Mouse (Mus musculus): ENCODE measurements at regions not wholly inside any gene's neighbourhood (a gene's known extent, or its start where the extent isn't known, plus 50 kb on each side); places are given as distances from the start of the nearest gene placed in this dataset.

DNA sequence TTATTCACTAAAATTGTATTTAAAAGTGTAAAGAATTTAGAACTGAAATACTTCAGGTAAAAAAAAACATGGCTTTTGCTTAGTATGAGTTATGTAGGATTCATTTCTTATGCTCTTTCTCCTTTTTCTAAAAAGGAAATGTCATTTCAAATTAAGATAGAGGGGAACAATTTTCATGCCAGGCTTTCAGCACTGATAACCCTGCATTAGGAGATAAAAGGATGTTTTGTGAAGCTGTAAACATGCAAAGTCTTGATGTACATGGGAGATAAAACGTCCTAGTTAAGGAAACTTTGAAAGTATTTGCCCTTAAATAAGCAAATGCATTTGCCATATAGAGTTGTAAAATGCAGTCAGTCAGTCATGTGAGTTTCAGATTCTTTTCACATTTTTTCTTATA lies 1923.7 kb downstream of the Hace1 start:
- Histone ChIP-seq H3K4me2 (ENCODE audit: low read depth, low read length) (no peak overlapping the region), H3K9ac (ENCODE audit: low read depth, low read length) (no peak overlapping the region), H3K36me3 (ENCODE audit: control insufficient read depth, insufficient read depth, low read length) (no peaks in the 10 kb centered on the region), H3K9me3 (ENCODE audit: control insufficient read depth, low read length) (no peaks in the 10 kb centered on the region), H3K4me3 (ENCODE audit: low read depth, low read length) (no peak overlapping the region), H3K27me3 (replicated peaks; ENCODE audit: control insufficient read depth, insufficient read depth, low read length) (no peaks in the 10 kb centered on the region), H3K4me1 (ENCODE audit: control insufficient read depth, insufficient read depth, low read length) (no peaks in the 10 kb centered on the region), H3K27ac (replicated peaks; ENCODE audit: low read depth, low read length) (no peak overlapping the region)
- ATAC-seq (ENCODE audit: low read depth) (no peak), DNase-seq (ENCODE audit: low spot score) (no peak)
- 16% methylated on average over 1 of the region's 1 CpGs for WGBS

DNA sequence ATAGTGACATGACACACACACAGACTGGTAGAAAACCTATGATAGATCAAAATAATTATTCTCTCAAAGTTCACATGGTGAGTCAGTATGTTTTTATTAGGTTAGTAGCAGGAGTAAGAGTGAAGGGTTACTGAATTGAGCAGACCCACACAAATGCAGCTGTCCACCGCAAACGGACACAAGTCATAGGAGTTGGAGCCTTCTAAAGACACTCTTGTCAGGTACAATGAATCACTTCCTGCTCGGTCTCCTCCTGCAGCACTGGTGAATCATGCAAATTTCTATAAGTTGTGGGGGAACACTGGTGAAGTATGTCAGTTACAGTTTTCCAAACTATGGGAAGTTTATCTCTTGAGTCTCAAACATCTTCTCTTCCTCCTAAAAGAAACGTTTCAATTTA lies 1931.6 kb downstream of the Hace1 start:
- H3K9ac ChIP-seq (ENCODE audit: low read depth, low read length) = no peak overlapping the region
- no peaks in the 10 kb centered on the region for H3K36me3 ChIP-seq (ENCODE audit: control insufficient read depth, insufficient read depth, low read length)
- no peaks in the 10 kb centered on the region for H3K27me3 ChIP-seq (replicated peaks; ENCODE audit: control insufficient read depth, insufficient read depth, low read length)
- H3K4me2 ChIP-seq (ENCODE audit: low read depth, low read length) = no peak overlapping the region
- no peak overlapping the region for H3K27ac ChIP-seq (replicated peaks; ENCODE audit: low read depth, low read length)
- no peaks in the 10 kb centered on the region for H3K4me1 ChIP-seq (ENCODE audit: control insufficient read depth, insufficient read depth, low read length)
- WGBS = 90% methylated on average over 4 of the region's 4 CpGs
- no peak for DNase-seq (ENCODE audit: low spot score)
- H3K9me3 ChIP-seq (ENCODE audit: control insufficient read depth, low read length) = no peaks in the 10 kb centered on the region
- no peak overlapping the region for H3K4me3 ChIP-seq (ENCODE audit: low read depth, low read length)
- ATAC-seq (ENCODE audit: low read depth) = no peak

DNA sequence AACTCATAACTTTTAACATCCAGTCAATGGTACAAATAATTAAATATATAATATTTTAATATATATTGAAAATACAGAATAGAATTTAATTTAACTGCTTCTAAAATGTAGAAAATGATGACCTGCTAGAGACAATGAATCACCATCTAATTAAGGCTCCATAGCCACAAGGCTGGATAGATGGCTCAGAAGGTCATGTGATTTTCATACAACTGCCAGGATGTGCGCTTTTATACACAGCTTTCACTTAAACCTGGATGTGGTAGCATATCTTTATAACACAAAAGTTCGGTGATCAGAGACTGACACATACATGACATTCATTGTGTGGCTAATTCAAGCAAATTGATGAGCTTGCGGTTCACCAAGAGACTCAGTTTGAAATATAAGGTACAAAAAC lies 1932.2 kb downstream of the Hace1 start:
- no peak overlapping the region for H3K4me2 ChIP-seq (ENCODE audit: low read depth, low read length)
- DNase-seq (ENCODE audit: low spot score) (no peak), ATAC-seq (ENCODE audit: low read depth) (no peak)
- no peaks in the 10 kb centered on the region for H3K4me1 ChIP-seq (ENCODE audit: control insufficient read depth, insufficient read depth, low read length)
- no peaks in the 10 kb centered on the region for H3K27me3 ChIP-seq (replicated peaks; ENCODE audit: control insufficient read depth, insufficient read depth, low read length)
- 86% methylated on average over 3 of the region's 3 CpGs for WGBS
- H3K9me3 ChIP-seq (ENCODE audit: control insufficient read depth, low read length) = no peaks in the 10 kb centered on the region
- H3K27ac ChIP-seq (replicated peaks; ENCODE audit: low read depth, low read length) = no peak overlapping the region
- no peak overlapping the region for H3K4me3 ChIP-seq (ENCODE audit: low read depth, low read length)
- H3K36me3 ChIP-seq (ENCODE audit: control insufficient read depth, insufficient read depth, low read length) = no peaks in the 10 kb centered on the region
- no peak overlapping the region for H3K9ac ChIP-seq (ENCODE audit: low read depth, low read length)

DNA sequence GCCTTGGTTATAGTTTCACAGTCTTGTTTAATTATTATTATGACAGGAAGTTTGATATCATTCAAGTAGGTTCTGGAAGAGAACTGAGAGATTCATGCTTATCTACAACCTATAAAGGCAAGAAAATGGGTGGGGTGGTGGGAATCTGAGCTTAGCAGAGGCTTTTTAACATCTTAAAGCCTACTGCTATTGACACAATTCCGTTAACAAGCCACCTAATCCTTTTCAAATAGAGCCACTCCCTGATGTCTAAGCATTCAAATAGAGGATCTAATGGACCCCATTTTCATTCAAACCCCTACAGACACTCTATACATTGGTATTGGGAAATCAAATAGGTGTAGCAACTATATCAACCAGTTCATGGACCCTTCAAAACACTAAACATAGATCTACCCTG lies 1940.2 kb downstream of the Hace1 start:
- Histone ChIP-seq H3K9me3 (ENCODE audit: control insufficient read depth, low read length) (no peaks in the 10 kb centered on the region), H3K9ac (ENCODE audit: low read depth, low read length) (no peak overlapping the region), H3K4me1 (ENCODE audit: control insufficient read depth, insufficient read depth, low read length) (no peaks in the 10 kb centered on the region), H3K4me3 (ENCODE audit: low read depth, low read length) (no peak overlapping the region), H3K27ac (replicated peaks; ENCODE audit: low read depth, low read length) (no peak overlapping the region), H3K27me3 (replicated peaks; ENCODE audit: control insufficient read depth, insufficient read depth, low read length) (no peaks in the 10 kb centered on the region), H3K36me3 (ENCODE audit: control insufficient read depth, insufficient read depth, low read length) (no peaks in the 10 kb centered on the region), H3K4me2 (ENCODE audit: low read depth, low read length) (no peak overlapping the region)
- WGBS = 10% methylated on average over 1 of the region's 1 CpGs
- no peak for DNase-seq (ENCODE audit: low spot score)
- ATAC-seq (ENCODE audit: low read depth) = no peak

DNA sequence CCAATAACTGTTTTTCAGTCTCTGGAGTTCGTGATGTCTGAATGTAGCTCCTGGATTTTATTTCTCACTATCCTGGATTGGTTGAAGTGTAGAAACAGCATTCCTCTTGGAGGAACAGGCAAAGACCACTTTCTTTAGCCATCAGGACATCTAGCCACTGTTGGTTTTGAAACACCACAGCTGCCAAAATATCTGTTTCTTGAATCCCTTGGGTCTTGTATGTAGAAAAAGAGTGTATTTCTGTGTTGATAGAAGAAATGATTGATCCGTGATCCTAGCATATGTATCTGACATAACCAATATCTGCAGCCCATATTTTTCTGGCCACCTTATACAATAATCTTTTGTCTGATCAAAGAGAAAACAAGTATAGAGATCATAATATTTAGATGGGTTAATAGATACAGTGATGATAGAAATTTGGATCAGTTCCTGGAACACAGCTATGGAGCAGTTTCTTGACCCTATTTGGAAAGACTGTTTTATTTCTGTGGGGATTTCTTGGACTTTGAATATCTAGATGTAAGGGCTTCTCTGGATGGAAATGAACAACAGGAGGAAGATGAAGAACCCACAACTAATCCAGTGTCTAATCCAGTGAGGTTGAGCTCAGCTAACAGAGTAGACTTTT lies 1988.9 kb downstream of the Hace1 start:
- H3K4me1 ChIP-seq (ENCODE audit: control insufficient read depth, insufficient read depth, low read length) = no peaks in the 10 kb centered on the region
- no peaks in the 10 kb centered on the region for H3K9me3 ChIP-seq (ENCODE audit: control insufficient read depth, low read length)
- no peak overlapping the region for H3K4me2 ChIP-seq (ENCODE audit: low read depth, low read length)
- no peak for ATAC-seq (ENCODE audit: low read depth)
- no peak overlapping the region for H3K27ac ChIP-seq (replicated peaks; ENCODE audit: low read depth, low read length)
- no peaks in the 10 kb centered on the region for H3K36me3 ChIP-seq (ENCODE audit: control insufficient read depth, insufficient read depth, low read length)
- H3K27me3 ChIP-seq (replicated peaks; ENCODE audit: control insufficient read depth, insufficient read depth, low read length) = no peaks in the 10 kb centered on the region
- 72% methylated on average over 2 of the region's 2 CpGs for WGBS
- H3K4me3 ChIP-seq (ENCODE audit: low read depth, low read length) = no peak overlapping the region
- peak; percentile 4 for DNase-seq (ENCODE audit: low spot score)
- H3K9ac ChIP-seq (ENCODE audit: low read depth, low read length) = no peak overlapping the region
